ENCODE assay signal across 11 mouse cellular contexts in genomic region chr8:116508721-116509120, GRCm38 (mm10). TPM values are rescaled to one million over a fixed set of nuclear protein-coding genes. Genes with fewer than 3 reads are reported as not detected.
A peak's percentile ranks its signal among the peaks of the same experiment; 100 is the strongest.
DNase-seq lines count a peak whose midpoint lies in the region; ATAC-seq and TF ChIP-seq lines count a peak whose summit lies in the region.
"Had no signal": no experiment of that assay in that cellular context is flagged by ENCODE, and none has a peak within 500 bp of the region (broad histone marks: within the 10 kb centered on the region; RNA-seq: fewer than 3 reads in every experiment).

No protein-coding gene starts in this region.

- H3K4me2 ChIP-seq in heart, embryonic 12.5 days = no peak overlapping the region
- H3K4me2 ChIP-seq: limb, embryonic 13.5 days had no signal

- H3K4me3 ChIP-seq in heart, adult 2 months = no peak overlapping the region
- H3K4me3 ChIP-seq in heart, embryonic 12.5 days = no peak overlapping the region
- H3K4me3 ChIP-seq: limb, embryonic 13.5 days had no signal

- H3K36me3 ChIP-seq in heart, adult 2 months (ENCODE audit: control insufficient read depth, insufficient read depth, low read length) = no peaks in the 10 kb centered on the region
- H3K36me3 ChIP-seq in heart, embryonic 12.5 days = no peaks in the 10 kb centered on the region
- H3K36me3 ChIP-seq: limb, embryonic 13.5 days had no signal

- ATAC-seq in heart, embryonic 12.5 days (ENCODE audit: insufficient number of reproducible peaks, low FRiP score) = no peak
- ATAC-seq in CD4-positive, CD25-positive, alpha-beta regulatory T cell, adult 4 months = no peak

- intact Hi-C loops in heart, adult 2 months (cut with DNase I) = no loop called here

- TF ChIP-seq EP300 in heart, adult 2 months (IDR thresholded peaks at IDR 0.05; ENCODE audit: insufficient read depth, low read depth, low read length) = 0 out of 2 replicates have a peak, but pooled peaks have one; percentile 45

- TF ChIP-seq CTCF in heart, adult 2 months (IDR thresholded peaks at IDR 0.05) = no peak

- WGBS in heart, adult 2 months = 44% methylated on average over 5 of the region's 5 CpGs
- WGBS in heart, embryonic 12.5 days = 54% methylated on average over 5 of the region's 5 CpGs

- no peaks in the 10 kb centered on the region for H3K79me2 ChIP-seq in heart, adult 2 months (replicated peaks; ENCODE audit: control insufficient read depth, insufficient read depth, low read length)

- peaks cover 1% of the 10 kb centered on the region; the same call in 1 of the 2 replicates for H3K4me1 ChIP-seq in heart, adult 2 months (ENCODE audit: control insufficient read depth, insufficient read depth, low read length)
- no peaks in the 10 kb centered on the region for H3K4me1 ChIP-seq in heart, embryonic 12.5 days (replicated peaks)

- no peaks in the 10 kb centered on the region for H3K9me3 ChIP-seq in heart, embryonic 12.5 days (replicated peaks)
- H3K9me3 ChIP-seq: limb, embryonic 13.5 days had no signal

- TF ChIP-seq POLR2A in heart, adult 2 months (IDR thresholded peaks at IDR 0.05; ENCODE audit: insufficient read depth, low read depth, low read length) = no peak

- no peak overlapping the region for H3K9ac ChIP-seq in heart, adult 2 months (ENCODE audit: low read depth, low read length)
- no peak overlapping the region for H3K9ac ChIP-seq in heart, embryonic 12.5 days
- H3K9ac ChIP-seq: limb, embryonic 13.5 days had no signal

- DNase-seq in heart, adult 2 months = peak; percentile 50 to 82
- DNase-seq in cerebellum, adult 9-11 months = peak; percentile 53
- DNase-seq in heart, adult 9 months (ENCODE audit: low spot score in 2 of 2) = peak; percentile 61 to 69
- DNase-seq in lung, postnatal 36 days = peak; percentile 91
- no peak for DNase-seq in frontal cortex, postnatal 10 days (ENCODE audit: low spot score in 2 of 2)
- no peak for DNase-seq in frontal cortex, adult 2 months (ENCODE audit: extremely low spot score in 1 of 2, low spot score in 1 of 2)
- DNase-seq: midbrain, embryonic 14.5 days had no signal

- no peak overlapping the region for H3K27ac ChIP-seq in heart, adult 2 months
- no peak overlapping the region for H3K27ac ChIP-seq in heart, embryonic 12.5 days (ENCODE audit: poor library complexity, severe bottlenecking)
- H3K27ac ChIP-seq: limb, embryonic 13.5 days had no signal

- no peaks in the 10 kb centered on the region for H3K27me3 ChIP-seq in heart, adult 2 months (ENCODE audit: control insufficient read depth, insufficient read depth, low read length)
- H3K27me3 ChIP-seq in heart, embryonic 12.5 days (replicated peaks) = no peaks in the 10 kb centered on the region
- H3K27me3 ChIP-seq: CH12.LX; limb, embryonic 13.5 days had no signal

RNA-seq across cellular contexts. Expression of gene Dynlrb2, which starts 3.9 kb away (rescaled TPM):
- total RNA-seq in heart, adult 2 months (2021) = not detected
- 5.4 TPM in 1 of 2 replicates, not detected in the other for polyA plus RNA-seq in heart, adult 2 months (2012; rRNA removed)
- not detected in 2 replicates for polyA plus RNA-seq in heart, embryonic 12.5 days (2016; fragmentation: Nextera tagmentation; extraction: Ambion mirVana)
- not detected for polyA plus RNA-seq in CD4-positive, CD25-positive, alpha-beta regulatory T cell, adult 4 months (2017; shearing (Covaris generic))
- polyA plus RNA-seq in frontal cortex, adult 2 months (2012; rRNA removed) = 3.5 TPM in 2 replicates
- total RNA-seq: CH12.LX had no signal
- polyA plus RNA-seq: limb, embryonic 13.5 days had no signal

Comparison
In these comparisons a context has a peak if more than half of its experiments do, and no peak if none do; other contexts are left out.
1. DNase-seq: peak in heart, adult 2 months (2 of 2), cerebellum, adult 9-11 months (single experiment), heart, adult 9 months (2 of 2) and lung, postnatal 36 days (single experiment); none in frontal cortex, postnatal 10 days (0 of 2) and frontal cortex, adult 2 months (0 of 2).